Mouse (Mus musculus): ENCODE results near the gene Olfr1426.
"Not testable (repeated sequence)": the region's sequence is repeated elsewhere in the genome, so short reads cannot be mapped to it uniquely, and the experiment has no call there.

Olfr1426 gene

GRCm38 (mm10) chr19:12091913-12092312 is at the start of gene Olfr1426:
Gene Olfr1426 (minus strand): TSS chr19:12092013.
- no peak for DNase-seq (ENCODE audit: low read depth)

- DNase-seq (ENCODE audit: low read depth): peak; percentile 7
Observed at GRCm38 (mm10) chr19:12134289-12134688, 42.5 kb upstream of the Olfr1426 start.

GRCm38 (mm10) chr19:12123103-12123502 is 31.3 kb upstream of the Olfr1426 start, which contains the start of gene Olfr76:
Gene Olfr76 (minus strand): TSS chr19:12123203.
- DNase-seq (ENCODE audit: low read depth): no peak

- no peak for DNase-seq (ENCODE audit: low read depth)
Observed at GRCm38 (mm10) chr19:12116464-12116863, 24.7 kb upstream of the Olfr1426 start.

- DNase-seq (ENCODE audit: low read depth): no peak
Observed at GRCm38 (mm10) chr19:12115797-12116196, 24.0 kb upstream of the Olfr1426 start, which contains the start of gene Olfr1428. Gene Olfr1428 (minus strand): TSS chr19:12115897.

- DNase-seq (ENCODE audit: low read depth): no peak
Observed at GRCm38 (mm10) chr19:12113807-12114206, 22.0 kb upstream of the Olfr1426 start.

GRCm38 (mm10) chr19:12104541-12104940 is 12.7 kb upstream of the Olfr1426 start:
- DNase-seq (ENCODE audit: low read depth): no peak

GRCm38 (mm10) chr19:12103234-12103633 is 11.4 kb upstream of the Olfr1426 start, which contains the start of gene Olfr1427:
Gene Olfr1427 (minus strand): TSS chr19:12103334.
- no peak for DNase-seq (ENCODE audit: low read depth)

GRCm38 (mm10) chr19:12077631-12078030 is 14.2 kb downstream of the Olfr1426 start, which contains the start of gene Olfr1425:
Gene Olfr1425 (minus strand): TSS chr19:12077731.
- DNase-seq (ENCODE audit: low read depth): not testable (repeated sequence)

- not testable (repeated sequence) for DNase-seq (ENCODE audit: low read depth)
Observed at GRCm38 (mm10) chr19:12069546-12069945, 22.3 kb downstream of the Olfr1426 start.

GRCm38 (mm10) chr19:12067806-12068205 is 24.0 kb downstream of the Olfr1426 start:
- DNase-seq (ENCODE audit: low read depth): not testable (repeated sequence)

GRCm38 (mm10) chr19:12062582-12062981 is 29.2 kb downstream of the Olfr1426 start, which contains the start of gene Olfr1424:
Gene Olfr1424 (minus strand): TSS chr19:12062682.
- not testable (repeated sequence) for DNase-seq (ENCODE audit: low read depth)

- DNase-seq (ENCODE audit: low read depth): no peak
Observed at GRCm38 (mm10) chr19:12043163-12043562, 48.6 kb downstream of the Olfr1426 start.

GRCm38 (mm10) chr19:12041217-12041616 is 50.6 kb downstream of the Olfr1426 start, which contains the start of gene Olfr1423:
Gene Olfr1423 (minus strand): TSS chr19:12041317.
- DNase-seq (ENCODE audit: low read depth): no peak

GRCm38 (mm10) chr19:12037727-12038126 is 54.1 kb downstream of the Olfr1426 start:
- no peak for DNase-seq (ENCODE audit: low read depth)

All from c-Kit-positive CD71-negative TER-119-negative erythroid progenitor cells, embryonic 14.5 days (primary cell).